Mouse (Mus musculus) liver, embryonic 12.5 days (tissue): ENCODE results near the gene Magee2. TPM values are rescaled to one million over a fixed set of nuclear protein-coding genes. Genes with fewer than 3 reads are reported as not detected.
A peak's percentile ranks its signal among the peaks of the same experiment; 100 is the strongest.
"Not testable (repeated sequence)": the region's sequence is repeated elsewhere in the genome, so short reads cannot be mapped to it uniquely, and the experiment has no call there.

Experiments
- ATAC-seq: fragments of 200-750 bp; cut with Nextera tagmentation; 2 replicates; pipeline ENCODE4 v1.8.0; 2017; ENCODE audit warnings: moderate number of reproducible peaks, mild to moderate bottlenecking, moderate library complexity
- H3K27ac ChIP-seq: fragments of 300-500 bp; sonication (generic); 2 replicates; pipeline ENCODE4 v1.5.1; 2016; ENCODE audit warnings: mild to moderate bottlenecking
- H3K27me3 ChIP-seq: fragments of 300-500 bp; sonication (generic); replicated peaks from 2 replicates; pipeline ENCODE4 v1.6.1; 2016; ENCODE audit warnings: mild to moderate bottlenecking, moderate library complexity
- H3K36me3 ChIP-seq: fragments of 300-500 bp; sonication (generic); 2 replicates; pipeline ENCODE4 v1.6.1; 2016; ENCODE audit warnings: mild to moderate bottlenecking, moderate library complexity
- H3K4me1 ChIP-seq: fragments of 300-500 bp; sonication (generic); 2 replicates; pipeline ENCODE4 v1.6.1; 2016
- H3K4me2 ChIP-seq: fragments of 300-500 bp; sonication (generic); 2 replicates; pipeline ENCODE4 v1.6.1; 2016; ENCODE audit warnings: mild to moderate bottlenecking, moderate library complexity
- H3K4me3 ChIP-seq: fragments of 300-500 bp; sonication (generic); 2 replicates; pipeline ENCODE4 v1.5.1; 2016; ENCODE audit warnings: mild to moderate bottlenecking, moderate library complexity
- H3K9ac ChIP-seq: fragments of 300-500 bp; sonication (generic); 2 replicates; pipeline ENCODE4 v1.6.1; 2016; ENCODE audit warnings: mild to moderate bottlenecking, moderate library complexity
- H3K9me3 ChIP-seq: fragments of 300-500 bp; sonication (generic); replicated peaks from 2 replicates; pipeline ENCODE4 v1.6.1; 2016; ENCODE audit warnings: mild to moderate bottlenecking, moderate library complexity
- WGBS: fragments of 180-500 bp; shearing (Covaris S2); methylation state at CpG from one replicate; pipeline ENCODE4 v1.1.7; 2016; ENCODE audit not compliant: insufficient replicate concordance; 5-methylcytosine and 5-hydroxymethylcytosine counted together
- polyA plus RNA-seq: library from polyadenylated mRNA; unstranded; fragments of >200 nt; fragmentation: Nextera tagmentation; extraction: Ambion mirVana; gene quantifications from 2 replicates; pipeline ENCODE4 v1.2.1, GENCODE M21; 2016

The Magee2 gene
- 0.47 and 0.57 TPM in 2 replicates for polyA plus RNA-seq

- ATAC-seq = no peak
- H3K27ac ChIP-seq = no peak within 1 kb of the TSS
- peak within 1 kb of the TSS; percentile 46 for H3K4me3 ChIP-seq
- H3K4me1 ChIP-seq = no peaks in the 10 kb centered on the region
- WGBS = 11% methylated on average over 37 of the region's 37 CpGs
- no peaks in the 10 kb centered on the region for H3K9me3 ChIP-seq
- H3K27me3 ChIP-seq = peaks cover 44% of the 10 kb centered on the region
- no peaks in the 10 kb centered on the region for H3K36me3 ChIP-seq
- H3K9ac ChIP-seq = peak within 1 kb of the TSS; percentile 53; the same call in 1 of the 2 replicates
- peak within 1 kb of the TSS; percentile 62 for H3K4me2 ChIP-seq
These were observed at the start of gene Magee2 for GRCm38 (mm10) chrX:104856751-104857341. TSS of gene Magee2 (minus strand) at chrX:104857267.

DNA sequence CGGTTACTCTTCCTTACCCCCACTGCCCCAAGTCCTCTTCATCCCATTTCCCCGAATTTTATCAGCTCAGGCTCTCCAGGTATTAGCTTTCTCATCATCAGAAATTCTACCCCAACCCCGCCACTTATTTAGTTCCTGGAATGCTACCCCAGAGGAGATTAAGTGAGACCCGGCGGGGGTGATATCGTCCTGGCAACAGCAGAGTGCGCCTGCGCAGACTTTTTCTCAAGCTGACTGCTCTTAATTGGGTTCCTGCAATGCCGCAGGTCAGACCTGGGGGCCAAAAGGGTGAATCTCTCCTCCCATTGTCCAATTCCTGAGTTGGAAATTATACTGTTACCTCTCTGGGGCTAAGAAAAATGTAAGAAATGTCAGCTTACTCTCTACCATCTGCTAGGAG lies 3.5 kb downstream of the Magee2 start:
- H3K9me3 ChIP-seq = no peaks in the 10 kb centered on the region
- 0 out of 2 replicates have a peak overlapping the region, but pooled peaks have one; percentile 6 for H3K4me2 ChIP-seq
- no peaks in the 10 kb centered on the region for H3K36me3 ChIP-seq
- ATAC-seq = no peak
- H3K27ac ChIP-seq = no peak overlapping the region
- no peak overlapping the region for H3K9ac ChIP-seq
- no peak overlapping the region for H3K4me3 ChIP-seq
- H3K27me3 ChIP-seq = peaks cover 44% of the 10 kb centered on the region
- no peaks in the 10 kb centered on the region for H3K4me1 ChIP-seq
- WGBS = 32% methylated on average over 9 of the region's 9 CpGs

- not testable (repeated sequence) for H3K27ac ChIP-seq, H3K9me3 ChIP-seq, H3K27me3 ChIP-seq, H3K4me3 ChIP-seq, H3K9ac ChIP-seq, H3K36me3 ChIP-seq, ATAC-seq, H3K4me2 ChIP-seq, H3K4me1 ChIP-seq
- WGBS = 54% methylated on average over 4 of the region's 5 CpGs
These were observed 39.5 kb downstream of the Magee2 start for GRCm38 (mm10) chrX:104817583-104817982.

DNA sequence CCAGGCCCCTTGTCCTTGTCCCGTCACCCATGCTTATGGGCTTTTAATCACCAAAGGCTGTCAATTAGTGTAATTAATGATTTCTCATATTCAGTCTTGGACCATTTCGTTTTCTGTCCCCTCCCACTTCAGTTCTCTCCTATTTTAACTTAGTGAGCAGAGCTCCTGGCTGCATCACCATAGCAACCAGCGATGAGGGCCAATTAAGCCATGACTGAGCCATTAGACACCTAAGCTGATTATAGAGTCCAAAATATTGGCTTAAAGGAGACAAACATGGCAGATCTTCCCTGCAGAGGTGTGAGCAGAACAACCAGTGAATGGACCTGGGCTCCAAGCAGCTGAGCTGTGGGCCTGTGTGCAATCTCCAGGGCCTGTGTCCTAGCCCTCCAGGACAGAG lies 40.1 kb downstream of the Magee2 start:
- H3K27ac ChIP-seq, H3K27me3 ChIP-seq, H3K36me3 ChIP-seq, H3K4me2 ChIP-seq, H3K9me3 ChIP-seq, H3K4me1 ChIP-seq, H3K9ac ChIP-seq, H3K4me3 ChIP-seq, ATAC-seq: not testable (repeated sequence)
- WGBS = 50% methylated on average over 1 of the region's 3 CpGs

DNA sequence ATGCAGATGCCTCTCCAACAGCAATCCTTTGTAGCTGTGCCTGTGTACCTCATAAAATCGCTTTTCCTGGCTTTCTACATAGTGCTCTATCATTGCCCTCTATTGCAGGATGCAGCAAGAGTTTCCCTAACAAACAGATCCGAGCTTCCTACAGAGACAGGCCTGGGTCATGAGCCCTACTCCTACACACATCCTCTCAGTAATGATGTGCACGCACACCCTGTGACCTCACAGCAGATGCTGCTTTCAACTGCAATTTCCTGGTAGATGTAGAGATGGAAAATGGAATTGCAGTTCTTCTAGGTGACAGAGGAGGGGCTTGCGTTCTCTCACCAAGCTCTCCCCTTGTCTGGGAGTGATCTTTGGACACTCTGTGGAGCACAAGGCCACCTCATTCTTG lies 43.4 kb downstream of the Magee2 start:
- H3K4me3 ChIP-seq, H3K9ac ChIP-seq, H3K4me2 ChIP-seq, H3K27me3 ChIP-seq, H3K27ac ChIP-seq, H3K36me3 ChIP-seq, H3K9me3 ChIP-seq, H3K4me1 ChIP-seq, ATAC-seq: not testable (repeated sequence)
- 47% methylated on average over 4 of the region's 4 CpGs for WGBS

Other genes with a start within 250 kb of the Magee2 start
- 3.3 and 3.8 TPM in 2 replicates for gene Zdhhc15, start 186.2 kb downstream of the Magee2 start, polyA plus RNA-seq
- 51.5 and 54.0 TPM in 2 replicates for gene Pbdc1, start 222.5 kb upstream of the Magee2 start, polyA plus RNA-seq